Mouse (Mus musculus) layer of hippocampus, adult 8-10 months (tissue): ENCODE measurements around the gene Pcsk4. TPM values are rescaled to one million over a fixed set of nuclear protein-coding genes. Genes with fewer than 3 reads are reported as not detected.
A peak's percentile ranks its signal among the peaks of the same experiment; 100 is the strongest.

ENCODE experiments used
- DNase-seq, 2 experiments: peaks; one replicate each; pipeline ENCODE4 v3.0.0; 2022; ENCODE audit warnings: low spot score in 2 of 2
- total RNA-seq, 4 experiments: library from RNA; stranded (reverse); gene quantifications; 2 replicates each; pipeline ENCODE4 v1.2.4; 2022

The Pcsk4 gene
- total RNA-seq, 4 experiments from 2014 or later, result 3.3 to 6.4 (median 4.1) TPM

DNA sequence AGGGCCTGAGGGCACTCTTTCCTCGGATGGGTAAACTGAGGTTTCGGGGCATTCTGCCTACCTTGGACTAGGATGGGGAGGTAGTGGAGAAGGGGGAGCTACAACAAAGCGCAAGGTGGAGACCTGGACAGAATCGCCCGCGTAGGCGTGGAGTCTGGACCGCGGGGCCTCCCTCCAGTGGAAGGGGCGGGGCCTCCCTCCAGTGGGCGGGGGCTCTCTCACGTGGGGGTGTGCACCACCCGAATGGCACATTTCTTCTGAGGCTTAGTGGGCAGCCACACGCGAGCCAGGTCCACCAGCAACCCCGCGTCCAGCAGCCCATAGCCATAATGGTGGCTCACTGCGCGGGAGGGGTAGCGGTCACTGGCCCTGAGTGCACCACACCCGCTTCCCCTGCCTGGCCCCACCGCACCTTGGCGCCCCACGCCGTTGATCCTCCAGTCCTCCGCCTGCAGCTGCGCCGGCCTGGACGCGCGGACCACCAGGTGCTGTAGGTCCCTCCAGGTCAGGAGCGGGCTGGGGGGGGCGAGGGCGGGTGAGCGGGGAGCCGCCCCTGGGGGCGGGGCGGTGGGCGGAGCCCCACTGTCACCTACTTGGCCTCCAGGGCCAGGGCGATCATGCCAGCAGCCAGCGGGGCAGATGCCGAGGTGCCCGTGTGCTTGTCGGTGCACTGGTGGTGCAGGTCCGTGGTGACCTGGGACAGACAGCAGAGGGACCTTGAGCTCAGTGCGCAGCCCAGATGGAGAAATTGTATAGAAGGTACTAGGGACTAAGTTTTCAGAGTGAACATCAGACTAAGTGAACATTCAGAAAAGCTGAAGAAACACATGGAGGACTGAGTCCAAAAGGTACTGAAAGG lies 5.8 kb downstream of the Pcsk4 start:
- DNase-seq, result no peak

DNA sequence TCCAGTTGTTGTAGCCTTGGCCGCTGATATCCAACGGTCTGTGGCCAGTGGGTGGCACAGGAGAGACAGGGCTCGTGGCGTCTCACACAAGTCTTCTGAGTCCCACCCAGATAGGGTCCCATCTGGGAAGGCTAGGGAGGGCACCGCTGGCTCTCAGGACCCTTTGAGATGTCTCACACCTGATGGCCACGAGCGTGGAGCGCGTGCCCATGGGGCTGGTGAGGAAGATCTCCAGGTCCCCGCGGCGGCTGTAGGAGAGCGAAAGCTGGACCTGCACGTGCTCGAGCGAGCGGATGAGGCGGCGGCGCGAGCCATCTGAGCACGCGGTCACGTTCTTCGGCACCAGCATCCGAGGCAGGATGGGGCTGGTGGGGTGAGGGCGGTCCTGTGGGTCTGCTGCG lies 6.5 kb downstream of the Pcsk4 start:
- DNase-seq, result no peak

DNA sequence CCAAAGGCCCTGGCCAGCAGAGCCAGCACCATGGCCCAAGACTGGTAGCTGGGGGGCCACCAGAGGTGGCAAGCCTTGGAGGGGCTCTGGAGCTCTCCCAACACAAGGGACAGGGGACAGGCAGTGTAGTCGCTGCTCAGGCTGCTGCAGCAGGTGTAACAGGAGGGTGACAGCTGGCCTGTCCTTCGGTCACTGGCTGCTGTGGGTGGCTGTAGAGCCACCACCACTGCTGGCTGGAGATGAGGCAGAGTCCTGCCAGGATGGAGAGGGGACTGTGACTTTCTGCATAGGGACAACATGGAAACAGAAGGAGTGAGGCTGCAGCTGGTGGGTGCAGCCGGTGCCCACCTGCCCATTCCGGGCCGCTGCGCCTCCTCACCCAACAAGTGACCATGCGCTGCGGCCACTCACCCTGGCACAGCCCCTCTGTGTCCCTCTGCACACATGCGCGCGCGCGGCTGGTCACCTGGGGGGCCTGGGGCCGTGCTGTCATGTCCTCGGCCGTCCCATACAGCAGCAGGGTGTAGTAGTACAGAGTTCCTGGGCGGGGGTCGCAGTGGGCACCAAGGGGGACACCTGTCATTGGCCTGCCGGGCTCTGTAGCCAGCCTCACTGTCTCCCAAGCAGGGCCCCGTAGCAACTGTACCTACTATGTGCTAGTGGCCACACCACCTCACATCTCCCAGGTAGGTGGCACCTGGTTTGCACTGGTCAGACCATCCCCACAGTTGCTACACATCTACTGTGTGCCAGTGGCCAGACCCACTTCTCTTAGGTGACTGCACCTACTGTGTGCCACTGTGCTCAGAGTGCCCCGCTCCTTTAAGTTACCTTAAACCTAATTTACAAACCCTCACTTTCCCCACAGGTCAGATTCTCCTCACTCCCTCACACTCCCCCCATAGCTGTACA lies 7.4 kb downstream of the Pcsk4 start:
- no peak for DNase-seq

DNA sequence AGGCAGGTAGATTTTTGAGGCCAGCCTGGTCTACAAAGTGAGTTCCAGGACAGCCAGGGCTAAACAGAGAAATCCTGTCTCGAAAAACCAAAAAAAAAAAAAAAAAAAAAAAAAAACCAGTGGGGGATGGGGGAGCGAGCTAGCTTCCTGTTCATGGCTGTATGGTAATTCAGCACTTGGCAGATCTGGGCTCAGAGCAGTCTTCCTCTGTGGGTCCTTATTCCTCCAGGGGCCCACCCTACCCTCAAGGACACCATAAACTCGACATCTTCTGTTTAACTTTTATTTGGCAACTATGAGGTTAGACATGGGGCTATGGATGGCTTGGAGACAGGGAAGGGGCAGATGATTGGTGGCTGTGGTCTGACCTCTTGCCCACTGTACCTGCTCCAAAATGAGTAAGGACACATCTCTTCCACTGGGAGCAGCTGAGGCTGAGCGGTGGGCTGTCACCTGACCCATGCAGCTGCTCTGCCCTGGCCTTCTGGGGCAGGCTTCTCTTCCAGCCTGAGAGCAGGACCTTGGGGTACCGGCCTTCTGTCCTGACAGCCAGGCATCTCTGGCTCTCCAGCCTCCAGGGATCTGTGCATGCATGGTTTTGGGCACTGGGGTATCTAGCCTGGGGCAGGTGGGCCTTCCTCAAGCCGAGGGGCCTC lies 8.2 kb downstream of the Pcsk4 start:
- DNase-seq, result no peak

DNA sequence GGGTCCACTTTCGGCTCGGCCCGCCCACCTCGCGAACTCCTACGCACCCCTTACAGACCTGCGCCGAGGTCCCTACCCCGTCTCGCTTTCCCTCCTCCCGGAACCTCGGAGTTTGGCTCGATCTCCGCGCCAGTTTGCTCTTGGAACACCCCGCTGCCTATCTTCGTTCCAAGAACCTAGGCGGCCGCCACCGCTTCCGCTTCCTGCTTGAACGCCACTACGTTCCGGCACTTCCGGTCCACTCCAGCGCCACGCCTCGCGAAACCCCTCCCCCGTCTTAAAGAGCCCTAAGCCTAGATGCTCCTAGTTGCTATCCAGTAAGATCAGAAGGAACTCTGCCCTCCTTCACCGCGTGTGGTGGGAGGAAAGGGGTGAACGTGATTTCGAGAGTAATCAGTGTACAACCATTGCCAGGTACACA lies 8.9 kb downstream of the Pcsk4 start, which contains the start of gene 2310011J03Rik:
TSS of gene 2310011J03Rik (minus strand) at position 198 of the 421 bp plus-strand sequence.
- peak; percentile 87 to 88 for DNase-seq

DNA sequence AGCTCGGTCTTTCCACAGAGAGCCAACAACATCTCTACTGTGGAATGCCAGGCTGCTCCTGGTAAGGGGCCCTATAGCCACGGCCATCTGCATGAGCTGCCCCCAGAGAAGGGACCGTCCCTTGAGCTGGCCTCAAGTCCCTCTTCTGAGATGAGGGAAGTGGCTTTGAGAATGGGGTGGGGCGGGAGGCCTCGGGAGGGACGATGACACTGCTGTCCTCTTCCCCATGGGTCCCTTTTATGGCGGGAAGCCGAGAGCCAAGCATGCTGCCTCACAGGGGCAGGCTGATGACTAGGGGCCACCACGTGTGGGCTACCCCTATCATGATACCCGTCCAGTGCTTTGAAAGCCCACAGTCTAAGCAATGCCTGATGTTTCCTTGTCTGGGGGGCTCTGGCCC lies 12.3 kb downstream of the Pcsk4 start:
- DNase-seq, result no peak

DNA sequence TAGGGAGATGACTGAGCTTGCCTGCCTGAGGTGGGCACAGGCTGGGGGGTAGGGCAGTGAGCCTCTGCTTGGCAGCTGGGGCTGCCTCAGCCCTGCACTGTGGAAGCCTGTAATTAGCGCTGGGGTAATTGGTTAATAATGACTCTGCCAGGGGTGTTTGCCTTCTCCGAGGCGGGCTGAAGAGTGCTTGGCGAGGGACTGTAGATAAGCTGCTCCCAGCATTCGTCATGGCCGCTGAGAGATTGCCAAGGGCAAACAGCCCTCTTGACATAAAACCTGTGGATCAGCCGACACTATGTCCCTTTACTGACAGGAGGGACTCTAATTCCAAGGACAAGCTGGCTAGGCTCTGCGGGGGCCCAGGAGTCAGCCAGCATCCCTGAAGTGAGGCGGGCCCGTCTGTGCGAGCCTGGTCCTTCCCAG lies 12.9 kb downstream of the Pcsk4 start:
- no peak for DNase-seq

DNA sequence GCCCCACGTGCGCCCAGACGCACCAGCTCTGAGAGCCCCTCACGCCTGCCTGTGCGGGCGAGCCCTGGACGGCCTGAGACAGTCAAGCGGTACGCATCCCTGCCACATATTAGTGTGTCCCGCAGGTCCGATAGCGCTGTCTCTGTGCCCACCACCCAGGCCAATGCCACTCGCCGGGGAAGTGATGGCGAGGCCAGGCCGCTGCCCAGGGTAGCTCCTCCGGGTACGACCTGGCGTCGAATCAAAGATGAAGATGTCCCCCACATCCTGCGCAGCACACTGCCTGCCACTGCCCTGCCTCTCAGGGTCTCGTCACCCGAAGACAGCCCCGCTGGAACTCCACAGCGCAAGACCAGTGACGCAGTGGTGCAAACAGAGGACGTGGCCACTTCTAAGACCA lies 14.0 kb downstream of the Pcsk4 start:
- no peak for DNase-seq

DNA sequence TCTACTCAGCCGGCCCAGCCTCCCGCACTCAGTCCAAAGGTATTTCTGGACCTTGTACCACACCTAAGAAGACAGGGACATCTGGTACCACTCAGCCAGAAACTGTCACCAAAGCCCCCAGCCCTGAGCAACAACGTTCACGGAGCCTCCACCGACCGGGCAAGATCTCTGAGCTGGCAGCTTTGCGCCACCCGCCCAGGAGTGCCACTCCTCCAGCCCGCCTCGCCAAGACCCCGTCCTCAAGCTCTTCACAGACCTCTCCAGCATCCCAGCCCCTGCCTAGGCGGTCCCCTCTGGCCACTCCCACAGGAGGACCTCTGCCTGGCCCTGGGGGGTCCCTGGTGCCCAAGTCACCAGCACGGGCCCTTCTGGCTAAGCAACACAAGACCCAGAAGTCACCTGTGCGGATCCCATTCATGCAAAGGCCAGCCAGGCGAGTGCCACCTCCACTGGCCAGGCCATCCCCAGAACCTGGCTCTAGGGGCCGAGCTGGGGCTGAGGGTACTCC lies 14.8 kb downstream of the Pcsk4 start:
- DNase-seq, result no peak

DNA sequence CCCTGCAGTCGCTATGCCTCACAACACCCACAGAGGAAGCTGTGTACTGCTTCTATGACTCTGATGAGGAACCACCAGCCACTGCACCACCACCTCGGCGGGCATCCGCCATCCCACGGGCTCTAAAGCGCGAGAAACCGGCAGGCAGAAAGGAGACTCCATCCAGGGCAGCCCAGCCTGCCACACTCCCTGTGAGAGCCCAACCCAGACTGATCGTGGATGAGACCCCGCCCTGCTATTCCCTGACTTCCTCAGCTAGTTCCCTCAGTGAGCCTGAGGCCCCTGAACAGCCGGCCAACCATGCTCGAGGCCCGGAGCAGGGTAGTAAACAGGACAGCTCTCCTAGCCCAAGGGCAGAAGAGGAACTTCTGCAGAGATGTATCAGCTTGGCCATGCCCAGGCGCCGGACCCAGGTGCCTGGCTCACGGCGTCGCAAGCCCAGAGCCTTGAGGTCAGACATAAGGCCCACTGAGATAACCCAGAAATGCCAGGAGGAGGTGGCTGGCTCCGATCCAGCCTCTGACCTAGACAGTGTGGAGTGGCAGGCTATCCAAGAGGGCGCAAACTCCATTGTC lies 15.6 kb downstream of the Pcsk4 start:
- DNase-seq, result no peak

DNA sequence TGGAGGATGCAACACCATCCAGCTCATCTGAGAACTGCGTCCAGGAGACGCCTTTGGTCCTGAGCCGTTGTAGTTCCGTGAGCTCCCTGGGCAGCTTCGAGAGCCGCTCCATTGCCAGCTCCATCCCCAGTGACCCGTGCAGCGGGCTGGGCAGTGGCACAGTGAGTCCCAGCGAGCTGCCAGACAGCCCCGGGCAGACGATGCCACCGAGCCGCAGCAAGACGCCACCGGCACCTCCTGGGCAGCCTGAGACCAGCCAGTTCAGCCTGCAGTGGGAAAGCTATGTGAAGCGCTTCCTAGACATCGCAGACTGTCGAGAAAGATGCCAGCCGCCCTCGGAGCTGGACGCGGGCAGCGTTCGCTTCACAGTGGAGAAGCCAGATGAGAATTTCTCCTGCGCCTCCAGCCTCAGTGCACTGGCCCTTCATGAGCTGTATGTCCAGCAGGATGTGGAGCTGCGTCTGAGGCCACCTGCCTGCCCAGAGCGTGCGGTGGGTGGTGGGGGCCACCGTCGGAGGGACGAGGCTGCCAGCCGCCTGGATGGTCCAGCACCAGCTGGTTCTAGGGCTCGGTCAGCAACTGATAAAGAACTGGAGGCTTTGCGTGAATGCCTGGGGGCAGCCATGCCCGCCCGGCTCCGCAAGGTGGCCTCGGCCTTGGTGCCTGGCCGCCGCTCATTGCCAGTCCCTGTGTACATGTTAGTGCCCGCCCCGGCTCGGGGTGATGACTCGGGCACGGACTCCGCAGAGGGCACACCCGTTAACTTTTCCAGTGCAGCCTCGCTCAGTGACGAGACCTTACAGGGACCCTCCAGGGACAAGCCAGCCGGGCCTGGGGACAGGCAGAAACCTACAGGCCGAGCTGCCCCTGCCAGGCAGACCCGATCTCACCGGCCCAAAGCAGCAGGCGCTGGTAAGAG lies 16.5 kb downstream of the Pcsk4 start:
- no peak for DNase-seq

DNA sequence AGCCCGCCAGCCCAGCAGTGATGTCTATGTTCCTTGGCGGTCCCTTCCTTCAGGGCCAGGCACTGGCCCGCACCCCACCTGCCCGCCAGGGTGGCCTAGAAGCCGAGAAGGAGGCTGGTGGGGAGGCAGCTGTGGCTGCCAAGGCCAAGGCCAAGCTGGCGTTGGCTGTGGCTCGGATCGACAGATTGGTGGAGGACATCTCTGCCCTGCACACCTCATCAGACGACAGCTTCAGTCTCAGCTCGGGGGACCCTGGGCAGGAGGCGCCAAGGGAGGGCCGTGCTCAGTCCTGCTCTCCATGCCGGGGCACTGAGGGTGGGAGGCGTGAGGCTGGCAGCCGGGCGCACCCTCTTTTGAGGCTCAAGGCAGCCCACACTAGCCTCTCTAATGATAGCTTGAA lies 17.7 kb downstream of the Pcsk4 start:
- DNase-seq, result no peak

DNA sequence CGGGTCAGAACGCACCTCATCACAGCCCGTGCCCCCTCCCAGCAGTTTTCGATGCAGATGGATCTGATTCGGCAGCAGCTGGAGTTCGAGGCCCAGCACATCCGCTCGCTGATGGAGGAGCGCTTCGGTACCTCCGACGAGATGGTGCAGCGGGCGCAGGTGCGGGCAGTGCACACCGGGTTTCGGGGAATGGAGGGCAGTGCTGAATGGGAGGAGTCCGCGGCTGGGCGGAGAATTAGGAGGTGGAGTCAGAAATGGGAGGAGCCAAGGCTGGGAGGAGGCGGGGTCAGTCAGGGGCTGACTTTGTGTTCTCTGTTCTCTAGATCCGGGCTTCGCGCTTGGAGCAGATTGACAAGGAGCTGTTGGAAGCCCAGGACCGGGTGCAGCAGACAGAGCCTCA lies 24.4 kb downstream of the Pcsk4 start:
- DNase-seq, result no peak

DNA sequence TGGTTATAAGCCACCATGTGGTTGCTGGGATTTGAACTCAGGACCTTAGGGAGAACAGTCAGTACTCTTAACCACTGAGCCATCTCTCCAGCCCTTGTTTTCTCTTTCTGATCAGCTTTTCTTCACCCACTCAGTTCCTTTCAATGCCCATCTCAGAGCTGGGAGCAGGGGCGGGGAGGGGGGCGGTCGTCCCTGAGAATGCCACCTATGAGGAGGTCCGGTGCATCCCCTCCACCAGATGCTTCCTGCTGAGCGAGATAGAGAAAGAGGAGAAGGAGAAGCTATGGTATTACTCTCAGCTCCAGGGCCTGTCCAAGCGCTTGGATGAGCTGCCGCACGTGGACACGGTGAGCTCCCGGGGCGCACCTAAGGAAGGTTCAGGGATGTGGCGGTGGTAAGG lies 24.8 kb downstream of the Pcsk4 start:
- no peak for DNase-seq

DNA sequence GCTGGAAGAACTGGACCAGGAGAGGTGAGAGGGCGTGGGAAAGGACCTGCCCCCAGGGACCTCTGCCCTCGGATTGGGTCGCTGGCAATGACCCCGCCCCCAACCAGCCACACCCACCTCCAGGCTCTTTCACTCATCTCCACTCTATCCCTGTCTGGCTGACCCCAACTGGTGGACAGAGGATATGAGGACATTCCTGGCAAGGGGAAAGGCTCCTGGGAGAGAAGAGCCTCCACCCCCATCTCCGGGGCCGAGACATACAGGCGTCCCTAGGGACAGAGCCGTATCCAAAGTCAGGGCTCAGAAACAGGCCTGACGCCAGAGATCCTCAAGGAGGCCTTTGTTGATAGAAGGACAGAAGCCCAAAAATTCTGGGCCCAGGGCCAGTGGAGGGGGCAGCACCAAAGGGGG lies 26.8 kb downstream of the Pcsk4 start:
- peak; percentile 70 to 86 for DNase-seq

DNA sequence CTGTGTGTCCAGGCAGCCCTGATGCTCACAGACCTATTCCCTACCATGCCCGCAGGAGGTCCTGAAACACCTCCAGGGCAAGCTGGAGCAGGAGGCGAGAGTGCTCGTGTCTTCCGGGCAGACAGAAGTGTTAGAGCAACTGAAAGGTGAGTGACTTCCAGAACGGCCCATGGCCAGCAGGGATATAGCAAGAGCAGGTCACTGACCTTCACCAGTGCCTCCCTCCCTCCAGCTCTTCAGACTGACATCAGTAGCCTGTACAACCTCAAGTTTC lies 27.3 kb downstream of the Pcsk4 start:
- no peak for DNase-seq

DNA sequence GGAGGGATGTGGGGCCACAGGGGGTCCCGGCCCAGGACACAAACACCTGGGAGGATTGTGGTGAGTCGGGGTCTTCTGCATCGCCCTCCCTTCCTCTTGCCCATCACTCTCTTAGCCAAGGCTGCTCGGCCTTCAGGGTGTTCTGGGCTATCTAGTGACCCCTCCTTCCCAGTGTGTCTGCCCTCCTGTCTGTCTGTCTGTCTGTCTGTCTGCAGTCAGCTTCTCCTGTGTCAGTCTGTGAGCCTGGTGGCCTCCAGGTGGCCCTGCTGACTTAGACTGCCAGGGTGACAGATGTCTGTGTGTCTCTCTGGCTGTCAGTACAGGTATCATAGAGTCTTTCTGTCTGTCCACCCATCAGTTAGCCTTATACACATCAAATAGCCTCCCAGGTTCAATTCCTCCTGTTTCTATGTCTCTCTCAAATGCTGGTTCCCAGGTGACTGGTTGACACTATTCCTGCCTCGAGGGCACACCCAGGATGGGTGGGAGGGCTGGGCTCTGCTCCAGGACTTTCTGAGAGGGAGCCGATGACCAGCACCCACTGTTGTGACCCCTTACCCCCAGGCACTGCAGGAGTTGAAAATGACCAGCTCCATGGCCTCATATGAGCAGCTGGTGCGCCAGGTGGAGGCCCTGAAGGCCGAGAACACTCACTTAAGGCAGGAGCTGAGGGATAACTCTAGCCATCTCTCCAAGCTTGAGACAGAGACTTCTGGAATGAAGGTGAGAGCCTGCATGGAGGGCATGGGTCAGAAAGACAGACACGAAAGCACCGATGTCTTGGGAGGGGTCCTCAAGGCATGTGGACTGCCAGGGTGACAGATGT lies 27.8 kb downstream of the Pcsk4 start:
- DNase-seq, result no peak

DNA sequence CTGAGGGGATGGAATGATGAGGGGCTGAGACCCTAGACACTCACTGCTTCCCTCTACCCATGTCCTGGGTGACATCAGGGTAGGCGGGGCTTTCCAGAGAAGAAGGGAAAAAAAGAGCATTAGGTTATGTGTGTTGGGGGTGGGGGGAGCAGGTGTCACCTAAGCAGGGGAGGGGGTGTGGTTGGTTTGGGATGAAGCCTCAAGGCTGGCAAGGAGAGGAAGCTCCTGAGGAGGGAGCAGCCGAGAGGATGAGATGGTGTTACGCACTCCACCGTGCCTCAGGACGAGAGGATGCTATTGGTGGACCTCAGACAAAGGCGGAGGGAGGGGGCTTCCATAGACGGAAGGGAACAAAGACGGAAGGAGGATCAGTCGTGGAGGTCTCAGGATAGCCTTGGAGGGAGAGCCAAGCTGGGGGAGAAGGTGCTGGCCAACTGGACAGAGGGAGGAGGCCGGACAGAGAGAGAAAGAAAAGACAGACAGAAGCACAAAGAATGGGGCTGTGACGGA lies 28.6 kb downstream of the Pcsk4 start:
- DNase-seq, result no peak

DNA sequence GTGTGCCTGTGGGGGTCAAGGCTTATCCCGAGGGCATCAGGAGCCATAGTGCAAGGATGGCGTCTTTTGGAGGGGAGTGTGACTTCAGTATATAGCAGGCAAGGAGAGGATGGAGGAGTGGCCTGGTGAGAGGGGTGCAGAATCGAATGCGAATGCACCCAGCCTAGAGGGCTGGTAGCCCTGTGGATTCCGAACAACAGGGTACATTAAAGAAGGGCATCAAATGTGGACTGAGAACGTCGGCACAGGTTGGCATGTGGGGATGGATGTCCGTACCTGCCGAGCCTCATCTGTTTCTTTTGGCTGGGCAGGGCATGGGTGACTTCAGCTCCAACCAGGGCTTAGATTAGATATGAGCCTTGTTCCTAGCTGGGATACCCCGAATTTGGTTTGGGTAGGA lies 29.5 kb downstream of the Pcsk4 start:
- DNase-seq, result no peak
